In the genomic region with DNA sequence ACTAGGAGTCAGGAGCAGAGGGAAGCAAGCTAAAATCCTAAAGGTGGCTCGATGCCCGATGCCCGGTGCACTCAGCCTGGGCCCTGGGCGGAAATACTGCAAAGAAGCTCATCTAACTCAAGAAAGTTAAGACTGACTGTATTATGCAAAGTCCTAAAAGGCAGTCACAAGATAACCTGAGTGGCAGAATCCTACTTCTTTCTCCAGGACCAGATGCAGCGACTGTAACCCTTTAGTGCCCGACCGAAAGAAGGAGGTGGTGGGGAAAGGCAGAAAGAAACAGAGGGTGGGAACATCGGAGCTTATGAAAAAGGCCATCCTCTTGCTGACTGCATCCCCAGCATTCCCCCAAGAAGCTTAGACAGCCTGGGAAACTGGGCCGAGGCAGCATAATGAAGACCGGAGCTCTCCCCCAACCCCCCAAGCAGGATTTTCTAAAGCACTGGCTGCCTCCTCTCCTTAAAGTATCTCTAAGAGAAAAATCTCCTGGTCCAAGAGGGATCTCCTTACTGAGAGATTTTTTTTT, we compare ENCODE assay signal across 9 mouse cellular contexts.
DNase-seq lines count a peak whose midpoint lies in the region; ATAC-seq and TF ChIP-seq lines count a peak whose summit lies in the region.
"Had no signal": no experiment of that assay in that cellular context is flagged by ENCODE, and none has a peak within 500 bp of the region (broad histone marks: within the 10 kb centered on the region; RNA-seq: fewer than 3 reads in every experiment).

No protein-coding gene starts in this region.

- H3K36me3 ChIP-seq in liver, embryonic 11.5 days (ENCODE audit: control insufficient read depth, insufficient read depth, low read length) = no peaks in the 10 kb centered on the region
- H3K36me3 ChIP-seq in heart, embryonic 14.5 days (ENCODE audit: control insufficient read depth, insufficient read depth, low read length) = no peaks in the 10 kb centered on the region

- no peak for TF ChIP-seq CTCF in left cerebral cortex, adult 2 months (IDR thresholded peaks at IDR 0.05)

- no peaks in the 10 kb centered on the region for H3K9me3 ChIP-seq in liver, embryonic 11.5 days (ENCODE audit: control insufficient read depth, low read length)
- no peaks in the 10 kb centered on the region for H3K9me3 ChIP-seq in heart, embryonic 14.5 days (ENCODE audit: control insufficient read depth, low read length)

- ATAC-seq in liver, embryonic 11.5 days (replicated peaks; ENCODE audit: low FRiP score) = no peak
- ATAC-seq in heart, embryonic 14.5 days (ENCODE audit: insufficient number of reproducible peaks, insufficient read depth, low FRiP score, low read depth) = no peak

- DNase-seq in liver, embryonic 11.5 days (ENCODE audit: low spot score) = peak; percentile 32
- no peak for DNase-seq in liver
- DNase-seq in cerebellum, postnatal 36 days = peak; percentile 61 to 71
- DNase-seq in left cerebral cortex, adult 2 months (ENCODE audit: extremely low spot score in 1 of 2, low spot score in 2 of 2) = peak; percentile 44 to 53
- DNase-seq in neural tube, embryonic 10.5 days (ENCODE audit: extremely low spot score, low spot score) = peak; percentile 67
- no peak for DNase-seq in c-Kit-positive CD71-positive TER-119-positive erythroid progenitor cells, embryonic 14.5 days (ENCODE audit: low spot score)
- no peak for DNase-seq in thymus, postnatal 36 days

- whole genome bisulfite sequencing in liver, embryonic 11.5 days = 5% methylated on average over 10 of the region's 10 CpGs
- 1% methylated on average over 10 of the region's 10 CpGs for WGBS in heart, embryonic 14.5 days

- H3K4me3 ChIP-seq in liver, embryonic 11.5 days (ENCODE audit: low read depth, low read length) = peak overlapping the region; percentile 35
- H3K4me3 ChIP-seq in heart, embryonic 14.5 days (ENCODE audit: control insufficient read depth in 1 of 2, insufficient read depth in 1 of 2, low read depth in 1 of 2, low read length in 2 of 2) = peak overlapping the region; percentile 47 to 54
- H3K4me3 ChIP-seq in left cerebral cortex, adult 2 months = peak overlapping the region; percentile 62

- no peak overlapping the region for H3K9ac ChIP-seq in liver, embryonic 11.5 days (ENCODE audit: low read depth, low read length)
- peak overlapping the region; percentile 61 for H3K9ac ChIP-seq in heart, embryonic 14.5 days (ENCODE audit: low read length)

- intact Hi-C loops in left cerebral cortex, adult 2 months (cut with DNase I) = loop anchor here (1.0 to 10.0 kb wide), 5 partner anchors 58 to 498 kb away; a partner anchor contains a TSS

- no peaks in the 10 kb centered on the region for H3K4me1 ChIP-seq in liver, embryonic 11.5 days (replicated peaks; ENCODE audit: control insufficient read depth, insufficient read depth, low read length)
- H3K4me1 ChIP-seq in heart, embryonic 14.5 days (ENCODE audit: control insufficient read depth in 2 of 2, insufficient read depth in 2 of 2, low read length in 2 of 2) = peaks cover 0 to 8% of the 10 kb centered on the region in 2 experiments; a peak in 2 of 4 replicates

- no peak overlapping the region for H3K27ac ChIP-seq in liver, embryonic 11.5 days (ENCODE audit: low read depth, low read length)
- H3K27ac ChIP-seq in heart, embryonic 14.5 days (replicated peaks in 1 of 2; ENCODE audit: control insufficient read depth in 1 of 2, insufficient read depth in 1 of 2, low read depth in 2 of 2, low read length in 2 of 2) = no peak overlapping the region
- peak overlapping the region; percentile 97 for H3K27ac ChIP-seq in left cerebral cortex, adult 2 months
- H3K27ac ChIP-seq: macrophage had no signal

- peak overlapping the region; percentile 68 for H3K4me2 ChIP-seq in liver, embryonic 11.5 days
- H3K4me2 ChIP-seq in heart, embryonic 14.5 days (ENCODE audit: low read length) = peak overlapping the region; percentile 95

- H3K27me3 ChIP-seq in liver, embryonic 11.5 days (replicated peaks; ENCODE audit: control insufficient read depth, insufficient read depth, low read length) = peaks cover 7% of the 10 kb centered on the region; the same call in 1 of the 2 replicates
- peaks cover 8% of the 10 kb centered on the region for H3K27me3 ChIP-seq in heart, embryonic 14.5 days (ENCODE audit: control insufficient read depth, insufficient read depth, low read length)

Comparison
In these comparisons a context has a peak if more than half of its experiments do, and no peak if none do; other contexts are left out.
1. DNase-seq: peak in liver, embryonic 11.5 days (single experiment), cerebellum, postnatal 36 days (2 of 2), left cerebral cortex, adult 2 months (2 of 2) and neural tube, embryonic 10.5 days (single experiment); none in liver (single experiment), c-Kit-positive CD71-positive TER-119-positive erythroid progenitor cells, embryonic 14.5 days (single experiment) and thymus, postnatal 36 days (0 of 2).
2. Peak in every context shown above with its lines, with median percentiles within 50 percentile points of each other: H3K4me3 ChIP-seq.